Mouse (Mus musculus) liver, embryonic 18 days (tissue): ENCODE results near the gene Samd10. TPM values are rescaled to one million over a fixed set of nuclear protein-coding genes. Genes with fewer than 3 reads are reported as not detected.

ENCODE experiments used
- polyA plus RNA-seq: library from polyadenylated mRNA; depleted of rRNA; stranded (reverse); fragments of >200 nt; gene quantifications from 2 replicates; pipeline ENCODE4 v1.2.3, GENCODE M21; 2012; rRNA removed

Gene Samd10
- polyA plus RNA-seq: 3.4 and 3.6 TPM in 2 replicates

GRCm38 (mm10) chr2:181598454-181599351 is at the start of gene Samd10:
Samd10 (minus strand) TSS chr2:181599212.

DNA sequence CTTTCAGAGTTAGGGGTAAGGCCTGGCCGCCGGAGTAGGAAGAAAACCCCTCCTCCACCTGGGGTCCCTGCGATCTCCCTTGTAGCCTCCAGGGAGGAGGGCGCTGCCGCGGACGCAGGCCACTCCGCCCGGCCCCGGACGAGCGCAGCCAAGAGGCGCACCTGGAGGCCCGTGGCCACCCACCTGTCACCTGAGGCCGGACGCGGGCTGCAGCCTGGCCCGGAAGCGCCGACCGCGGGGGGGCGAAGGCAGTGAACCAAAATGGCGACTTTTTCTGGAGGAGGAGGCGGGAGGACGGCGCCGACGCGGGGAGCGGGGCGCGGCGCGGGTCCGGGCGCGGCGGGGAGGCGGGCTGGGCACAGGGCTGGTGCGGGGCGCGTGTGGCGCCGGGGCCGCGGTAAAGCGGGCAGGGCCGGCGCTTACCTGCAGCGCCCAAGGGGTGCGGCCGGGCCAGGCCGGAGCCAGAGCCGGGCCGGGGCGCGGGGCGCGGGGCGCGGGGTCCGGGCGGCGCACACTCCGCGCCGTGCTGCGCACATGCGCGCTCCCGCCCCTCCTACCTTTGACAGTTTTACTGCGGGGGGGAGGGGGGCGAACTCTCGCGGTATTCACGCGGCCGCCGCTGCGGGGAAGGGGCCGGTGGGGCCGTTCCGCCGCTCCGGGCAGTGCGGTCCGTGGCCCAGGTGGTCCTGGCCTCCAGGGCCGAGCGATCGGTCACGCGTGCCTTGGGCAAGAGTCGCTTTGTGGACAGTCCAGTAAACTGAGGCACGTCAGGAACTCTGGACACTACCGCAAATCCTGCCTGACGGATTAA is 6.6 kb downstream of the Samd10 start, which contains the start of gene Zfp512b:
Zfp512b (minus strand) TSS at position 573 of the 811 bp plus-strand sequence.

GRCm38 (mm10) chr2:181591528-181592085 is 7.4 kb downstream of the Samd10 start, which contains the start of gene Prpf6:
Prpf6 (plus strand) TSS chr2:181591868.

GRCm38 (mm10) chr2:181584411-181584942 is 14.5 kb downstream of the Samd10 start, which contains the start of gene Uckl1:
Uckl1 (minus strand) TSS chr2:181584892.

Other genes with a start within 250 kb of the Samd10 start
- gene Zgpat, start 234.3 kb downstream of the Samd10 start, polyA plus RNA-seq: 9.7 and 10.8 TPM in 2 replicates
- 18.3 and 21.0 TPM in 2 replicates for gene Arfrp1, start 233.8 kb downstream of the Samd10 start, polyA plus RNA-seq
- gene Lime1, start 219.1 kb downstream of the Samd10 start, polyA plus RNA-seq: 10.6 and 12.7 TPM in 2 replicates
- 2.8 and 3.5 TPM in 2 replicates for gene Zbtb46, start 139.8 kb downstream of the Samd10 start, polyA plus RNA-seq
- not detected in 2 replicates for gene Abhd16b, start 106.0 kb downstream of the Samd10 start, polyA plus RNA-seq
- gene Tpd52l2, start 102.1 kb downstream of the Samd10 start, polyA plus RNA-seq: 32.5 and 33.9 TPM in 2 replicates
- gene Dnajc5, start 78.7 kb downstream of the Samd10 start, polyA plus RNA-seq: 14.9 and 17.4 TPM in 2 replicates
- gene Uckl1, start 14.3 kb downstream of the Samd10 start, polyA plus RNA-seq: 40.3 and 46.7 TPM in 2 replicates
- 17.8 and 22.9 TPM in 2 replicates for gene Prpf6, start 7.3 kb downstream of the Samd10 start, polyA plus RNA-seq
- 12.5 and 13.4 TPM in 2 replicates for gene Zfp512b, start 6.4 kb downstream of the Samd10 start, polyA plus RNA-seq
- gene Gm29797, start 57.8 kb upstream of the Samd10 start, polyA plus RNA-seq: 0.06 TPM in 1 of 2 replicates, not detected in the other
- gene Sox18, start 72.4 kb upstream of the Samd10 start, polyA plus RNA-seq: 7.6 and 7.7 TPM in 2 replicates
- 4.4 and 5.1 TPM in 2 replicates for gene Tcea2, start 81.1 kb upstream of the Samd10 start, polyA plus RNA-seq
- gene Rgs19, start 94.8 kb upstream of the Samd10 start, polyA plus RNA-seq: 31.3 and 37.0 TPM in 2 replicates
- gene Lkaaear1, start 99.2 kb upstream of the Samd10 start, polyA plus RNA-seq: not detected in 2 replicates
- gene Oprl1, start 115.8 kb upstream of the Samd10 start, polyA plus RNA-seq: 0.10 and 0.14 TPM in 2 replicates
- gene Myt1, start 164.1 kb upstream of the Samd10 start, polyA plus RNA-seq: 0.01 TPM in 1 of 2 replicates, not detected in the other
- gene Pcmtd2, start 238.6 kb upstream of the Samd10 start, polyA plus RNA-seq: 12.0 and 13.5 TPM in 2 replicates